Mouse (Mus musculus) lung, embryonic 14.5 days (tissue): ENCODE data around the gene Ola1. TPM values are rescaled to one million over a fixed set of nuclear protein-coding genes. Genes with fewer than 3 reads are reported as not detected.

Source experiments
- ATAC-seq: fragments of 200-750 bp; cut with Nextera tagmentation; 2 replicates; pipeline ENCODE4 v1.8.0; 2017; ENCODE audit warnings: mild to moderate bottlenecking, moderate TSS enrichment, moderate library complexity; ENCODE audit not compliant: insufficient read depth
- DNase-seq: peaks from one replicate; pipeline ENCODE4 v3.0.0-alpha.2; 2015
- H3K27ac ChIP-seq: fragments of 300-500 bp; sonication (generic); 2 replicates; pipeline ENCODE4 v1.5.1; 2014; ENCODE audit warnings: low read depth, mild to moderate bottlenecking, moderate library complexity
- H3K27me3 ChIP-seq: fragments of 300-500 bp; sonication (generic); 2 replicates; pipeline ENCODE4 v1.6.1; 2014; ENCODE audit warnings: low read length, control low read depth; ENCODE audit not compliant: insufficient read depth
- H3K36me3 ChIP-seq: fragments of 300-500 bp; sonication (generic); 2 replicates; pipeline ENCODE4 v1.6.1; 2014; ENCODE audit warnings: control low read depth; ENCODE audit not compliant: insufficient read depth
- H3K4me1 ChIP-seq: fragments of 300-500 bp; sonication (generic); 2 replicates; pipeline ENCODE4 v1.6.1; 2014; ENCODE audit warnings: antibody characterized with exemption, control low read depth; ENCODE audit not compliant: insufficient read depth
- H3K4me2 ChIP-seq: fragments of 300-500 bp; sonication (generic); 2 replicates; pipeline ENCODE4 v1.6.1; 2014; ENCODE audit warnings: mild to moderate bottlenecking
- H3K4me3 ChIP-seq: fragments of 300-500 bp; sonication (generic); 2 replicates; pipeline ENCODE4 v1.5.1; 2014; ENCODE audit warnings: low read depth, low read length
- H3K9ac ChIP-seq: fragments of 300-500 bp; sonication (generic); 2 replicates; pipeline ENCODE4 v1.6.1; 2014
- H3K9me3 ChIP-seq: fragments of 300-500 bp; sonication (generic); 2 replicates; pipeline ENCODE4 v1.6.1; 2016; ENCODE audit warnings: low read depth, low read length, control low read depth
- CTCF ChIP-seq: IDR thresholded peaks from 2 replicates; pipeline ENCODE4 v1.5.1; 2016; ENCODE audit warnings: antibody characterized with exemption, low read depth
- WGBS: fragments of 180-500 bp; shearing (Covaris S2); extraction: QIAGEN DNeasy Blood & Tissue Kit; methylation state at CpG from one replicate; pipeline ENCODE4 v1.1.7; 2014; 5-methylcytosine and 5-hydroxymethylcytosine counted together
- polyA plus RNA-seq: library from polyadenylated mRNA; unstranded; fragments of >200 nt; fragmentation: Nextera tagmentation; extraction: Ambion mirVana; gene quantifications from 2 replicates; pipeline ENCODE4 v1.2.1, GENCODE M21; 2014

The Ola1 gene
- polyA plus RNA-seq, 1 experiment from 2014 or later, result 79.2 TPM

GRCm38 (mm10) chr2:73157202-73157601 lies 61.5 kb downstream of the Ola1 start:
- ATAC-seq (no peak), DNase-seq (no peak)
- H3K4me3 ChIP-seq, result no peak overlapping the region
- TF ChIP-seq CTCF, result no peak
- no peaks in the 10 kb centered on the region for H3K4me1 ChIP-seq
- 74% methylated on average over 3 of the region's 3 CpGs for WGBS
- H3K9me3 ChIP-seq, result no peaks in the 10 kb centered on the region
- H3K9ac ChIP-seq, result no peak overlapping the region
- peaks cover 14% of the 10 kb centered on the region; the same call in 1 of the 2 replicates for H3K36me3 ChIP-seq
- no peaks in the 10 kb centered on the region for H3K27me3 ChIP-seq
- no peak overlapping the region for H3K27ac ChIP-seq
- no peak overlapping the region for H3K4me2 ChIP-seq

- Histone ChIP-seq H3K27me3 (no peaks in the 10 kb centered on the region), H3K27ac (no peak overlapping the region), H3K9ac (no peak overlapping the region), H3K4me2 (no peak overlapping the region), H3K9me3 (no peaks in the 10 kb centered on the region), H3K4me3 (no peak overlapping the region), H3K36me3 (0 out of 2 replicates have a peak, but pooled peaks cover 2% of the 10 kb centered on the region), H3K4me1 (no peaks in the 10 kb centered on the region)
- DNase-seq (peak; percentile 74), ATAC-seq (no peak)
- 39% methylated on average over 3 of the region's 3 CpGs for WGBS
- no peak for TF ChIP-seq CTCF
Observed at GRCm38 (mm10) chr2:73150526-73150925, 68.2 kb downstream of the Ola1 start.

DNA sequence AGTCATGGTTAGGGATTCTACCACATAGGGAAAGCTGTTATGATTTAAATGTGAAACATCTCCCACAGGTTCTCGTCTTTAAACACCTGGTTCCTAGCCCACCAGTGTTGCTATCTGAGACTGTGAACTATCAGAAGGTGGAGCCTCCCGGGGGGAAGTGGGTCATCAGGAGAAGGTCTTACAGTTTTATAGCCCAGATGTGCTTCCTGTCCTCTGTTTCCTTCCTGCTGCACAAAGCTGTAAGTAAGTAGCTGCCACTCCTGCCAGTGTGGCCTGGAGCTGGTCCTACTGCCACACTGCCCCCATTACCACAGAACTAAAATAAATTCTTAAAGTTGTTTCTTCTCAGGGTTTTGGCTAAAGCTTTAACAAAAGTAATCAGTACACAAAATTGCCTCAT lies 72.6 kb downstream of the Ola1 start:
- H3K4me1 ChIP-seq, result 0 out of 2 replicates have a peak, but pooled peaks cover 4% of the 10 kb centered on the region
- H3K27me3 ChIP-seq, result no peaks in the 10 kb centered on the region
- 73% methylated on average over 2 of the region's 2 CpGs for WGBS
- no peaks in the 10 kb centered on the region for H3K36me3 ChIP-seq
- H3K9me3 ChIP-seq, result no peaks in the 10 kb centered on the region
- H3K4me3 ChIP-seq, result no peak overlapping the region
- no peak for TF ChIP-seq CTCF
- no peak overlapping the region for H3K9ac ChIP-seq
- H3K4me2 ChIP-seq, result no peak overlapping the region
- DNase-seq (no peak), ATAC-seq (no peak)
- H3K27ac ChIP-seq, result no peak overlapping the region

- ATAC-seq (no peak), DNase-seq (no peak)
- H3K4me1 ChIP-seq, result 0 out of 2 replicates have a peak, but pooled peaks cover 4% of the 10 kb centered on the region
- no peak overlapping the region for H3K27ac ChIP-seq
- WGBS, result 57% methylated on average over 2 of the region's 2 CpGs
- no peaks in the 10 kb centered on the region for H3K36me3 ChIP-seq
- no peaks in the 10 kb centered on the region for H3K9me3 ChIP-seq
- no peak overlapping the region for H3K4me3 ChIP-seq
- no peak for TF ChIP-seq CTCF
- no peaks in the 10 kb centered on the region for H3K27me3 ChIP-seq
- no peak overlapping the region for H3K9ac ChIP-seq
- no peak overlapping the region for H3K4me2 ChIP-seq
Observed at GRCm38 (mm10) chr2:73143732-73144131, 75.0 kb downstream of the Ola1 start.

DNA sequence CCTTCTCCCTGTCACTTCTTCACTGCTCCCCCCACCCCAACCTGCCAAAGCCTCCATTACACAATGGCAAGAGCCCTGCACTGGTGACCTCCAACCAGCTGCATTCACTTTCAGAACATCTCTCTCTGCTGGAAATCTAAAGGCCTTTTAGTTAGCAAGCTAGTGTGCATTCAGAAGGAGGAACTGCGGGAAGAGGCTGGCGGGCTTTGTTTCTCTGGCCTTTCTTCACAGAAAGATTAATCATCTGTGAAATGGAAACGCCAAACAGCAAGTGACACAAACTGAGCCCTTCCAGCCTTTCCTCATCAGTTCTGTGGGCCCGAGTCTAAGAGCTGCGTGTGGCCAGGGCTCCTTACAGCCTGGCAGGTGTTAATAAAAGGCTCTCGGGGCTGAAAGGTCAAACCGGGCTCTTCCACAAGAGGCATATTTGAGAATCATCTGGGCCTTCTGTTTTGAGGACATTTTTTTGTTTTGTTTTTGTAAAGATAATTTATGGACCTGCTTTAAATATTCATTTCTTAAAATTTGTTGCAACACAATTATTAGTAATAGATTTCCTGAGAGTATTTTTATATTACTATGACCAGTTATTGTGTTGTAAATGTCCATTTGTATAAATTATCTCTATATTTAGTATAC lies 75.8 kb downstream of the Ola1 start:
- Histone ChIP-seq H3K27ac (no peak overlapping the region), H3K4me2 (no peak overlapping the region), H3K27me3 (no peaks in the 10 kb centered on the region), H3K4me3 (no peak overlapping the region), H3K4me1 (0 out of 2 replicates have a peak, but pooled peaks cover 4% of the 10 kb centered on the region), H3K36me3 (no peaks in the 10 kb centered on the region), H3K9me3 (no peaks in the 10 kb centered on the region), H3K9ac (no peak overlapping the region)
- peak; percentile 68 for DNase-seq
- TF ChIP-seq CTCF, result no peak
- no peak for ATAC-seq
- whole genome bisulfite sequencing, result 15% methylated on average over 7 of the region's 7 CpGs

DNA sequence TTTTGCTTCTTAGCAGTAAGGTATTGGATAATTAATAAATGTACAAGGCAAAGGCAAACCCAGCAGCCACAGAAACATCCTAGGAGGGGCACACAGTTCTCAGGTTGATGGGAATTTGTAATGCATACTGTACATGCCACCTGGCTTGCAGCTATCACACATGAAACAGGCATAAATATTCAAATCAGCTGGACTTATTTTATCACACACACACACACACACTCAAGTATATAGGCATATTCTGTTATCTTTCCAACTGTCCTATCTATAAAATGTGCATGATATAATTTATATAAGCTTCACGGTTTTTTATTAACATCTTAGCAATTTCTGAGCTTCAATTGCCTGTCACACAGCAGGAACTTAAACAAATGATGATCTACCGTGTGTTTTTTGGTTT lies 85.8 kb downstream of the Ola1 start:
- no peaks in the 10 kb centered on the region for H3K36me3 ChIP-seq
- H3K9me3 ChIP-seq, result no peaks in the 10 kb centered on the region
- no peaks in the 10 kb centered on the region for H3K4me1 ChIP-seq
- H3K27ac ChIP-seq, result no peak overlapping the region
- H3K4me3 ChIP-seq, result no peak overlapping the region
- H3K4me2 ChIP-seq, result no peak overlapping the region
- TF ChIP-seq CTCF, result no peak
- DNase-seq (no peak), ATAC-seq (no peak)
- H3K9ac ChIP-seq, result no peak overlapping the region
- no peaks in the 10 kb centered on the region for H3K27me3 ChIP-seq
- 74% methylated on average over 2 of the region's 2 CpGs for WGBS

DNA sequence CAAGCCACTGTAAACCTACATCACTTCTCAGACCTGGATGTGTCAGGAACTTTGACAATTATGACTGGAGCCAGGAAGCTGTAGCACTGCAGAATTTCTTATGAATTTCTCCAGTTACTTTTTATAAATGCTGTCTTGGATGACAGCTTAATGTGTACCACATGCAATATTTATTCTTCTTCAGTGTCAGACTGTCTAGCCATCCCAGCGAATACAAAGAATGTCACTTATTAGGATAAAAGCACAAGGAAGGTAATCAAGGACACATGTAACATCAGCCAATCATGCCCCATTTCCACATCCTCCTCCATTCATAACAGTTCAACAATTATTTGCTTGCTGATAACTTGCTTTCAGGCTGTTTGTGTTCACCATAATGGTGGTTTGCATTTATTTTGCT lies 91.0 kb downstream of the Ola1 start:
- Histone ChIP-seq H3K9ac (no peak overlapping the region), H3K27ac (no peak overlapping the region), H3K36me3 (no peaks in the 10 kb centered on the region), H3K4me2 (no peak overlapping the region), H3K9me3 (no peaks in the 10 kb centered on the region), H3K4me1 (no peaks in the 10 kb centered on the region), H3K27me3 (no peaks in the 10 kb centered on the region), H3K4me3 (no peak overlapping the region)
- ATAC-seq (no peak), DNase-seq (no peak)
- TF ChIP-seq CTCF, result no peak
- WGBS, result 65% methylated on average over 1 of the region's 1 CpGs

DNA sequence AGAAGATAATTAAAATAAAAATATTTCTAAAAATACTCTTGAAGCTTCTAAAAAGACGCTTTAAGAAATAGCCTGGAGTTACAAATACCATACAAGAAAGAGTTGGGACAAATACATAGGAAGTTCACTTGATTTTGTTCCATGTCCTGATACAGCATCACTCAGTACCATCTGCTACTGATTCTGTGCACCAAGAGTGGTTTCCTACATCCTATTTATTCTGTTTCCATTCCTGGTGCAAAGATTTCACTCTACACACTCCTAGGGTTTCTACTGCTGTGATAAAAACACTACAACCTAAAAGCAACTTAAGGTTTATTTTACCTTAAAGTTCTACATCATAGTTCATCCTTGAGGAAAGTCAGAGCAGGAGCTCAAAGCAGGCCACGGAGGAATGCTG lies 99.9 kb downstream of the Ola1 start:
- no peak for ATAC-seq
- WGBS, result 71% methylated on average over 2 of the region's 2 CpGs
- no peaks in the 10 kb centered on the region for H3K9me3 ChIP-seq

More for the DNA sequence above, 99.9 kb downstream of the Ola1 start:
- H3K36me3 ChIP-seq, result no peaks in the 10 kb centered on the region
- no peak for TF ChIP-seq CTCF
- H3K9ac ChIP-seq, result no peak overlapping the region
- DNase-seq, result no peak
- H3K4me1 ChIP-seq, result no peaks in the 10 kb centered on the region
- no peak overlapping the region for H3K4me2 ChIP-seq
- H3K27ac ChIP-seq, result no peak overlapping the region
- no peaks in the 10 kb centered on the region for H3K27me3 ChIP-seq
- H3K4me3 ChIP-seq, result no peak overlapping the region
